Mouse (Mus musculus) liver, embryonic 14.5 days (tissue): ENCODE data around the gene Gja5. TPM values are rescaled to one million over a fixed set of nuclear protein-coding genes. Genes with fewer than 3 reads are reported as not detected.

Experiments used
- ATAC-seq: fragments of 200-750 bp; cut with Nextera tagmentation; 2 replicates; pipeline ENCODE4 v1.8.0; 2017; ENCODE audit warnings: moderate number of reproducible peaks, mild to moderate bottlenecking, moderate library complexity; ENCODE audit not compliant: insufficient read depth
- DNase-seq, 3 experiments: peaks; one replicate each; pipeline ENCODE4 v3.0.0-alpha.2; 2012 to 2013; ENCODE audit warnings: low read depth in 3 of 3, low spot score in 3 of 3
- H3K27ac ChIP-seq: fragments of 300-500 bp; sonication (generic); 2 replicates; pipeline ENCODE4 v1.5.1; 2014; ENCODE audit warnings: moderate library complexity, mild to moderate bottlenecking, control low read depth, inconsistent platforms
- H3K27me3 ChIP-seq: fragments of 300-500 bp; sonication (generic); 2 replicates; pipeline ENCODE4 v1.6.1; 2014; ENCODE audit warnings: mild to moderate bottlenecking, low read length, moderate library complexity; ENCODE audit not compliant: control insufficient read depth, insufficient read depth
- H3K36me3 ChIP-seq: fragments of 300-500 bp; sonication (generic); replicated peaks from 2 replicates; pipeline ENCODE4 v1.6.1; 2014; ENCODE audit warnings: low read depth; ENCODE audit not compliant: control insufficient read depth, insufficient read depth
- H3K4me1 ChIP-seq, 2 experiments: fragments of 200-500 bp in 1 of 2; fragments of 300-500 bp in 1 of 2; sonication (generic) in 1 of 2; replicated peaks; 2 replicates each; pipeline ENCODE4 v1.6.1; 2012 to 2014; ENCODE audit warnings: antibody characterized with exemption in 1 of 2, inconsistent platforms in 1 of 2, low read length in 1 of 2; ENCODE audit not compliant: control insufficient read depth in 2 of 2, insufficient read depth in 2 of 2
- H3K4me2 ChIP-seq: fragments of 300-500 bp; sonication (generic); 2 replicates; pipeline ENCODE4 v1.6.1; 2014; ENCODE audit warnings: low read depth, mild to moderate bottlenecking, control low read depth, moderate library complexity
- H3K4me3 ChIP-seq, 2 experiments: fragments of 200-500 bp in 1 of 2; fragments of 300-500 bp in 1 of 2; sonication (generic) in 1 of 2; 2 replicates each; pipeline ENCODE4 v1.5.1; 2012 to 2014; ENCODE audit warnings: low read depth in 2 of 2, low read length in 2 of 2, mild to moderate bottlenecking in 2 of 2, control low read depth in 1 of 2, inconsistent platforms in 1 of 2, moderate library complexity in 1 of 2; ENCODE audit not compliant: insufficient read depth in 1 of 2
- H3K9ac ChIP-seq: fragments of 300-500 bp; sonication (generic); replicated peaks from 2 replicates; pipeline ENCODE4 v1.6.1; 2014; ENCODE audit warnings: mild to moderate bottlenecking, control low read depth, moderate library complexity
- H3K9me3 ChIP-seq: fragments of 300-500 bp; sonication (generic); 2 replicates; pipeline ENCODE4 v1.6.1; 2016; ENCODE audit warnings: low read length, mixed read lengths; ENCODE audit not compliant: control insufficient read depth
- CTCF ChIP-seq: IDR thresholded peaks from 2 replicates; pipeline ENCODE4 v1.5.1; 2016; ENCODE audit warnings: antibody characterized with exemption, low read depth, control low read depth
- EP300 ChIP-seq: IDR thresholded peaks from 2 replicates; pipeline ENCODE4 v1.6.1; 2016; ENCODE audit warnings: antibody characterized with exemption, low read depth
- WGBS: fragments of 180-500 bp; shearing (Covaris S2); extraction: QIAGEN DNeasy Blood & Tissue Kit; methylation state at CpG from one replicate; pipeline ENCODE4 v1.1.7; 2014; ENCODE audit not compliant: insufficient replicate concordance; 5-methylcytosine and 5-hydroxymethylcytosine counted together
- polyA plus RNA-seq, 2 experiments: library from polyadenylated mRNA; depleted of rRNA in 1 of 2; stranded (reverse) in 1 of 2; unstranded in 1 of 2; fragments of >200 nt; fragmentation: Nextera tagmentation in 1 of 2; extraction: Ambion mirVana in 1 of 2; gene quantifications; 2 replicates each; pipeline versions ENCODE4 v1.2.1 to v1.2.3; 2012 to 2014

The Gja5 gene
- polyA plus RNA-seq, 2 experiments: 0.58 to 1.5 TPM

- no peak for ATAC-seq
- no peak overlapping the region for H3K4me2 ChIP-seq
- H3K9me3 ChIP-seq: no peaks in the 10 kb centered on the region
- DNase-seq: no peak
- no peaks in the 10 kb centered on the region for H3K4me1 ChIP-seq
- WGBS: 82% methylated on average over 7 of the region's 7 CpGs
- peaks cover 22% of the 10 kb centered on the region for H3K36me3 ChIP-seq
- H3K27me3 ChIP-seq: no peaks in the 10 kb centered on the region
- H3K4me3 ChIP-seq: no peak overlapping the region
- no peak overlapping the region for H3K9ac ChIP-seq
- no peak for TF ChIP-seq CTCF
- no peak for TF ChIP-seq EP300
- H3K27ac ChIP-seq: no peak overlapping the region
Observed at GRCm38 (mm10) chr3:96869091-96869490, 35.4 kb upstream of the Gja5 start.

- H3K27me3 ChIP-seq: no peaks in the 10 kb centered on the region
- H3K36me3 ChIP-seq: peaks cover 22% of the 10 kb centered on the region
- no peaks in the 10 kb centered on the region for H3K9me3 ChIP-seq
- H3K27ac ChIP-seq: no peak overlapping the region
- WGBS: 77% methylated on average over 2 of the region's 2 CpGs
- TF ChIP-seq CTCF (no peak), EP300 (no peak)
- DNase-seq (no peak), ATAC-seq (no peak)
- no peak overlapping the region for H3K4me2 ChIP-seq
- no peak overlapping the region for H3K4me3 ChIP-seq
- H3K4me1 ChIP-seq: no peaks in the 10 kb centered on the region
- H3K9ac ChIP-seq: no peak overlapping the region
Observed at GRCm38 (mm10) chr3:96870270-96870669, 34.2 kb upstream of the Gja5 start.

GRCm38 (mm10) chr3:96871070-96871469, 33.4 kb upstream of the Gja5 start:
- H3K27me3 ChIP-seq: no peaks in the 10 kb centered on the region
- H3K4me1 ChIP-seq: no peaks in the 10 kb centered on the region
- H3K27ac ChIP-seq: no peak overlapping the region
- H3K9ac ChIP-seq: no peak overlapping the region
- 72% methylated on average over 8 of the region's 8 CpGs for WGBS
- no peak overlapping the region for H3K4me2 ChIP-seq
- no peak overlapping the region for H3K4me3 ChIP-seq
- peaks cover 22% of the 10 kb centered on the region for H3K36me3 ChIP-seq
- DNase-seq (no peak), ATAC-seq (no peak)
- TF ChIP-seq EP300 (no peak), CTCF (no peak)
- no peaks in the 10 kb centered on the region for H3K9me3 ChIP-seq

GRCm38 (mm10) chr3:96872501-96872900, 32.0 kb upstream of the Gja5 start:
- Histone ChIP-seq H3K27me3 (no peaks in the 10 kb centered on the region), H3K4me3 (no peak overlapping the region), H3K4me1 (no peaks in the 10 kb centered on the region), H3K27ac (no peak overlapping the region), H3K9ac (no peak overlapping the region), H3K36me3 (peaks cover 22% of the 10 kb centered on the region), H3K9me3 (no peaks in the 10 kb centered on the region), H3K4me2 (no peak overlapping the region)
- ATAC-seq (no peak), DNase-seq (no peak)
- WGBS: 81% methylated on average over 8 of the region's 8 CpGs
- TF ChIP-seq CTCF (no peak), EP300 (no peak)

GRCm38 (mm10) chr3:96874808-96875571, 29.5 kb upstream of the Gja5 start:
- DNase-seq (no peak), ATAC-seq (no peak)
- H3K4me1 ChIP-seq: no peaks in the 10 kb centered on the region
- WGBS: 71% methylated on average over 7 of the region's 7 CpGs
- H3K27ac ChIP-seq: no peak overlapping the region
- H3K36me3 ChIP-seq: peaks cover 20% of the 10 kb centered on the region
- no peak overlapping the region for H3K4me2 ChIP-seq
- TF ChIP-seq CTCF (no peak), EP300 (no peak)
- no peaks in the 10 kb centered on the region for H3K27me3 ChIP-seq
- no peak overlapping the region for H3K9ac ChIP-seq
- H3K9me3 ChIP-seq: no peaks in the 10 kb centered on the region
- no peak overlapping the region for H3K4me3 ChIP-seq
